Mouse (Mus musculus) heart, embryonic 14.5 days (tissue): Measurements from ENCODE around the gene Mcrip1. TPM values are rescaled to one million over a fixed set of nuclear protein-coding genes. Genes with fewer than 3 reads are reported as not detected.

Source experiments
- ATAC-seq: fragments of 200-750 bp; cut with Nextera tagmentation; 2 replicates; pipeline ENCODE4 v1.8.0; 2017; ENCODE audit warnings: low read depth, moderate TSS enrichment; ENCODE audit not compliant: insufficient number of reproducible peaks, insufficient read depth, low FRiP score
- H3K27ac ChIP-seq, 2 experiments: fragments of 200-500 bp in 1 of 2; fragments of 300-500 bp in 1 of 2; sonication (generic) in 1 of 2; replicated peaks in 1 of 2; 2 replicates each; pipeline ENCODE4 v1.5.1; 2012 to 2014; ENCODE audit warnings: low read depth in 2 of 2, low read length in 2 of 2, control low read depth in 1 of 2, mild to moderate bottlenecking in 1 of 2, mixed read lengths in 1 of 2; ENCODE audit not compliant: control insufficient read depth in 1 of 2, insufficient read depth in 1 of 2
- H3K27me3 ChIP-seq: fragments of 300-500 bp; sonication (generic); 2 replicates; pipeline ENCODE4 v1.6.1; 2014; ENCODE audit warnings: mild to moderate bottlenecking, low read length, control low read depth; ENCODE audit not compliant: control insufficient read depth, insufficient read depth
- H3K36me3 ChIP-seq: fragments of 300-500 bp; sonication (generic); 2 replicates; pipeline ENCODE4 v1.6.1; 2014; ENCODE audit warnings: mild to moderate bottlenecking, control low read depth, low read length, mixed read lengths; ENCODE audit not compliant: control insufficient read depth, insufficient read depth
- H3K4me1 ChIP-seq, 2 experiments: fragments of 200-500 bp in 1 of 2; fragments of 300-500 bp in 1 of 2; sonication (generic) in 1 of 2; 2 replicates each; pipeline ENCODE4 v1.6.1; 2012 to 2014; ENCODE audit warnings: low read length in 2 of 2, control low read depth in 1 of 2, mixed read lengths in 1 of 2; ENCODE audit not compliant: control insufficient read depth in 2 of 2, insufficient read depth in 2 of 2
- H3K4me2 ChIP-seq: fragments of 300-500 bp; sonication (generic); 2 replicates; pipeline ENCODE4 v1.6.1; 2014; ENCODE audit warnings: mild to moderate bottlenecking, low read length
- H3K4me3 ChIP-seq, 2 experiments: fragments of 200-500 bp in 1 of 2; fragments of 300-500 bp in 1 of 2; sonication (generic) in 1 of 2; 2 replicates each; pipeline ENCODE4 v1.5.1; 2012 to 2014; ENCODE audit warnings: low read length in 2 of 2, mild to moderate bottlenecking in 2 of 2, control low read depth in 1 of 2, low read depth in 1 of 2, moderate library complexity in 1 of 2; ENCODE audit not compliant: control insufficient read depth in 1 of 2, insufficient read depth in 1 of 2
- H3K9ac ChIP-seq: fragments of 300-500 bp; sonication (generic); 2 replicates; pipeline ENCODE4 v1.6.1; 2014; ENCODE audit warnings: mild to moderate bottlenecking, low read length
- H3K9me3 ChIP-seq: fragments of 300-500 bp; sonication (generic); 2 replicates; pipeline ENCODE4 v1.6.1; 2016; ENCODE audit warnings: low read length, control low read depth; ENCODE audit not compliant: control insufficient read depth
- WGBS: fragments of 180-500 bp; shearing (Covaris S2); extraction: QIAGEN DNeasy Blood & Tissue Kit; methylation state at CpG from one replicate; pipeline ENCODE4 v1.1.7; 2014; 5-methylcytosine and 5-hydroxymethylcytosine counted together
- polyA plus RNA-seq: library from polyadenylated mRNA; unstranded; fragments of >200 nt; fragmentation: Nextera tagmentation; extraction: Ambion mirVana; gene quantifications from 2 replicates; pipeline ENCODE4 v1.2.1, GENCODE M21; 2014

The Mcrip1 gene
- polyA plus RNA-seq, 1 experiment from 2014 or later = 158 TPM

GRCm38 (mm10) chr11:120578694-120579243 is 29.2 kb upstream of the Mcrip1 start:
- 63% methylated on average over 11 of the region's 11 CpGs for WGBS
- Histone ChIP-seq H3K27ac (no peak overlapping the region), H3K4me1 (peaks cover 24 to 34% of the 10 kb centered on the region in 2 experiments), H3K27me3 (no peaks in the 10 kb centered on the region), H3K4me3 (no peak overlapping the region), H3K9me3 (0 out of 2 replicates have a peak, but pooled peaks cover under 1% of the 10 kb centered on the region), H3K9ac (no peak overlapping the region), H3K4me2 (no peak overlapping the region), H3K36me3 (peaks cover 37% of the 10 kb centered on the region)
- ATAC-seq = no peak

DNA sequence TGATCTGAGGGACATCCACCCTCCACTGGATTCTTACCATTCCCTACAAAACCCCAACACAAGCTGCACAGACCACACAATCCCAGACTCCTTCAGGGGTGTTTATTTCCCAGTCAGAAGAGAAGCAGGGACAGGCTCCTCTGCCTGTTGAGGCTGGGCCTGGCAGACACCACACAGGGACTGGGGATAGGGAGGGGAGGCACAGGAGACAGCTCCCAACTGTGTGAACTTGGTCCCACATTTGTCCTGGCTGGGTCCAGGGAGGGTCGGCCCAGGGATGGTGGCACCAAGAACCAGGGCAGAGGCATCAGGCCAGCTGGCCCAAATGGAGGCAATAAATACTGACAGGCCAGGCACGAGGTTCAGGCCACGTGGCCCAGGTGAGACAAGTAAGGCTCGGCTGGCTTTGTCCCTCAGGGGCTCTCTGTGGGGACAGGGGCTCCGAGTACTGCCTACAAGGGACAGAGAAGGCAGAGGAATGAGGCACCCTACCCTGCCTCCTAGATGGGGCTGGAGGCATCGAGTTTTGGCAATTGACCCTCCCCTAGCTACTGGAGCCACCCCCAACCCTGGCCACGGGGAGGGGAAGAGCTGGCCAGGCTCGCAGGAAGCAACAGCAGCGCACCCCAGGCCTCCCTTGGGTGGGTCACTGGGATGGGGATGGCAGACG is 28.6 kb upstream of the Mcrip1 start:
- no peak overlapping the region for H3K9ac ChIP-seq
- H3K4me3 ChIP-seq = no peak overlapping the region
- no peaks in the 10 kb centered on the region for H3K27me3 ChIP-seq
- H3K4me1 ChIP-seq = peaks cover 24 to 34% of the 10 kb centered on the region in 2 experiments
- no peaks in the 10 kb centered on the region for H3K9me3 ChIP-seq
- WGBS = 77% methylated on average over 10 of the region's 10 CpGs
- ATAC-seq = no peak
- H3K4me2 ChIP-seq = no peak overlapping the region
- no peak overlapping the region for H3K27ac ChIP-seq
- H3K36me3 ChIP-seq = peaks cover 36% of the 10 kb centered on the region

DNA sequence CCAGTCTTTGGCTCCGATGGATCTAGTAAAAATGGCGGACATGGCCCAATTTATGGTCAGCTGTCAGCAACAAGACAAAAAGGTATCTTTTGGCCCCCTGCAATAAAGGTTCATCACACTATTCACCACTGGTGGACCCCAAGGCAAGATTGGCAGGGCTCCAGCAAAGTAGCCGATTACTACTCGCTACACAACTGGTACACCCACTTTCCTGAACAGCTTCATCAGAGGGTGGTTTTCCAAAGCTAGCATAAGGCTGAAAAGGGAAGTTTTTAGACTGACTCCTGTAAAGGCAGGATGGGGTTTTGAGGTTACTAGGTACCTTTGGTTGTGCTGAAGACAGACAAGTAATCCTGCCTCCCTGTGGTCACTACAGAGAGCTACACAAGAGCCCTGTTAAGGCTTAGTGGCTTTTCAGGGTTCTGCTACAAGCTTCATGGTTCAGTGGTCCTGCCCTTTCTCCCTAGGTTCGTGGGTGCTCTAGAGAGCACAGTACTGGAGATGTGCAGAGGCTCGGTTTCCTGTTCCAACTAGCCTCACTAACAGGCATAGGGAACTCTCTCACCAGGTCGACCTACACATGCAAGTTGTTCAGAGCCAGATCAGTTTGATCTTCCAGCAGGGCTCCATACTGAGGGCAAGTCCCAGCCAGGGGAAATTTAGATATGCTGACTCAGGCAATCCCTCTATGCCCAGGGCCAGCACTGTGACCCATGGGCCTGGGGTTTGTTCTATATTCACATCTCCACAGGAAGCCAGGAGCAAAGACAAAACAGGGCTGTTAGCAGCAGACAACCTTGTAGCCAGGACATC is 27.9 kb upstream of the Mcrip1 start:
- H3K9me3 ChIP-seq = no peaks in the 10 kb centered on the region
- H3K36me3 ChIP-seq = peaks cover 36% of the 10 kb centered on the region
- peaks cover 24 to 34% of the 10 kb centered on the region in 2 experiments for H3K4me1 ChIP-seq
- H3K27ac ChIP-seq = no peak overlapping the region
- no peak for ATAC-seq
- H3K27me3 ChIP-seq = no peaks in the 10 kb centered on the region
- H3K4me3 ChIP-seq = no peak overlapping the region
- H3K9ac ChIP-seq = no peak overlapping the region
- WGBS = 87% methylated on average over 7 of the region's 7 CpGs
- no peak overlapping the region for H3K4me2 ChIP-seq

GRCm38 (mm10) chr11:120576365-120576981 is 26.9 kb upstream of the Mcrip1 start:
- Histone ChIP-seq H3K27me3 (no peaks in the 10 kb centered on the region), H3K4me1 (peaks cover 20 to 32% of the 10 kb centered on the region in 2 experiments), H3K36me3 (peaks cover 39% of the 10 kb centered on the region), H3K9me3 (no peaks in the 10 kb centered on the region), H3K27ac (no peak overlapping the region), H3K9ac (no peak overlapping the region), H3K4me3 (no peak overlapping the region), H3K4me2 (no peak overlapping the region)
- no peak for ATAC-seq
- 75% methylated on average over 3 of the region's 3 CpGs for WGBS

GRCm38 (mm10) chr11:120575940-120576339 is 26.4 kb upstream of the Mcrip1 start:
- no peak overlapping the region for H3K4me2 ChIP-seq
- peaks cover 44% of the 10 kb centered on the region for H3K36me3 ChIP-seq
- no peak overlapping the region for H3K9ac ChIP-seq
- no peaks in the 10 kb centered on the region for H3K9me3 ChIP-seq
- ATAC-seq = no peak
- no peak overlapping the region for H3K4me3 ChIP-seq
- H3K27me3 ChIP-seq = no peaks in the 10 kb centered on the region
- H3K27ac ChIP-seq = no peak overlapping the region
- H3K4me1 ChIP-seq = peaks cover 25 to 38% of the 10 kb centered on the region in 2 experiments

GRCm38 (mm10) chr11:120575046-120575445 is 25.5 kb upstream of the Mcrip1 start:
- no peak for ATAC-seq
- H3K9me3 ChIP-seq = no peaks in the 10 kb centered on the region
- H3K9ac ChIP-seq = no peak overlapping the region; the same call in 1 of the 2 replicates
- no peak overlapping the region for H3K4me2 ChIP-seq
- no peak overlapping the region for H3K4me3 ChIP-seq
- peaks cover 50% of the 10 kb centered on the region for H3K36me3 ChIP-seq
- H3K27me3 ChIP-seq = no peaks in the 10 kb centered on the region
- 82% methylated on average over 2 of the region's 2 CpGs for WGBS
- H3K4me1 ChIP-seq = peaks cover 19 to 34% of the 10 kb centered on the region in 2 experiments
- H3K27ac ChIP-seq = peak overlapping the region in 1 of 2 experiments; percentile 99; a peak in 1 of 4 replicates

- WGBS = 18% methylated on average over 5 of the region's 5 CpGs
- H3K4me1 ChIP-seq = peaks cover 12 to 26% of the 10 kb centered on the region in 2 experiments
- no peaks in the 10 kb centered on the region for H3K27me3 ChIP-seq
- peak overlapping the region; percentile 51 to 99 for H3K27ac ChIP-seq
- ATAC-seq = no peak
- no peaks in the 10 kb centered on the region for H3K9me3 ChIP-seq
- peak overlapping the region; percentile 8 to 87; a peak in 3 of 4 replicates for H3K4me3 ChIP-seq
- peak overlapping the region; percentile 96 for H3K9ac ChIP-seq
- H3K36me3 ChIP-seq = peaks cover 49% of the 10 kb centered on the region
- H3K4me2 ChIP-seq = peak overlapping the region; percentile 92
Observed at GRCm38 (mm10) chr11:120574278-120574600, 24.7 kb upstream of the Mcrip1 start.
